Mouse (Mus musculus) left cerebral cortex, postnatal 10 days (tissue): ENCODE measurements at regions not wholly inside any gene's neighbourhood (a gene's known extent, or its start where the extent isn't known, plus 50 kb on each side); places are given as distances from the start of the nearest gene placed in this dataset.
"Not testable (repeated sequence)": the region's sequence is repeated elsewhere in the genome, so short reads cannot be mapped to it uniquely, and the experiment has no call there.

Experiments
- DNase-seq, 2 experiments: peaks; one replicate each; pipeline ENCODE4 v3.0.0; 2021 to 2022; ENCODE audit warnings: low spot score in 2 of 2, mixed read lengths in 1 of 2; ENCODE audit errors: extremely low spot score in 1 of 2
- intact Hi-C: fragments of 180-260 bp; cut with DNase I; formaldehyde crosslinking; loops from one replicate; pipeline ENCODE4 v1.15.1; 2025

- DNase-seq, intact Hi-C loops: not testable (repeated sequence)
Observed at GRCm38 (mm10) chr17:17197229-17197628, 76.0 kb downstream of the Zfp97 start.

- DNase-seq, result no peak
- intact Hi-C loops, result no loop called here
Observed at GRCm38 (mm10) chr17:17229069-17229468, 107.9 kb downstream of the Zfp97 start.

GRCm38 (mm10) chr17:17234329-17235185 lies 113.3 kb downstream of the Zfp97 start:
- peak; percentile 90 to 94 for DNase-seq
- intact Hi-C loops, result not testable (repeated sequence)

GRCm38 (mm10) chr17:17235186-17235482 lies 113.9 kb downstream of the Zfp97 start:
- intact Hi-C loops, result not testable (repeated sequence)

More at GRCm38 (mm10) chr17:17235186-17235482, 113.9 kb downstream of the Zfp97 start:
- DNase-seq, result not testable (repeated sequence)
